Mouse (Mus musculus): ENCODE data around the gene Wdr54.

DNA sequence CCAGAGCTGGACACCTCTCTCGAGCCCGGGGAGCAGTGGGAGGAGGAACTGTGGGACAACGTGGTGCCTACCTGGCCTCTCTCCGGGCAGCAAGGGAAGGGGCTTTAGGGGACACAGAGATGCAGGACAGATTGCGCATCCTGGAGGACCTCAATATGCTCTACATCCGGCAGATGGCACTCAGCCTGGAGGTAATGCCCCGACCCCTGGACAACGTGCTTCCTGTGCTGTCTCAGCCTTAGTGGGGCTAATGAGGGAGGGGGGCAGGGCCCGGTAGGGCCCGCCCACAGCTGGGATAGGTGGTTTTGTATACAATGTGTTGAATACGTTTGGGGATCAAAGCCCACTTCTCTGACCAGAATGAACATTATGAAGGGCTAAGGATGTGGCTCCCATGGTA is 18.1 kb downstream of the Wdr54 start:
- no peak for TF ChIP-seq CTCF (conservative IDR thresholded peaks at IDR 0.05; ENCODE audit: low read length)
- TF ChIP-seq NANOG (IDR thresholded peaks at IDR 0.05; ENCODE audit: borderline replicate concordance, low read length) = no peak
- TF ChIP-seq POU5F1 (IDR thresholded peaks at IDR 0.05; ENCODE audit: borderline replicate concordance, low read length) = no peak

Data from E14TG2a.4 (cell line).